Mouse (Mus musculus) lung, embryonic 14.5 days (tissue): ENCODE measurements around the gene Myo18a. TPM values are rescaled to one million over a fixed set of nuclear protein-coding genes. Genes with fewer than 3 reads are reported as not detected.

ENCODE experiments used
- ATAC-seq: fragments of 200-750 bp; cut with Nextera tagmentation; 2 replicates; pipeline ENCODE4 v1.8.0; 2017; ENCODE audit warnings: mild to moderate bottlenecking, moderate TSS enrichment, moderate library complexity; ENCODE audit not compliant: insufficient read depth
- DNase-seq: peaks from one replicate; pipeline ENCODE4 v3.0.0-alpha.2; 2015
- H3K27ac ChIP-seq: fragments of 300-500 bp; sonication (generic); 2 replicates; pipeline ENCODE4 v1.5.1; 2014; ENCODE audit warnings: low read depth, mild to moderate bottlenecking, moderate library complexity
- H3K27me3 ChIP-seq: fragments of 300-500 bp; sonication (generic); 2 replicates; pipeline ENCODE4 v1.6.1; 2014; ENCODE audit warnings: low read length, control low read depth; ENCODE audit not compliant: insufficient read depth
- H3K36me3 ChIP-seq: fragments of 300-500 bp; sonication (generic); 2 replicates; pipeline ENCODE4 v1.6.1; 2014; ENCODE audit warnings: control low read depth; ENCODE audit not compliant: insufficient read depth
- H3K4me1 ChIP-seq: fragments of 300-500 bp; sonication (generic); 2 replicates; pipeline ENCODE4 v1.6.1; 2014; ENCODE audit warnings: antibody characterized with exemption, control low read depth; ENCODE audit not compliant: insufficient read depth
- H3K4me2 ChIP-seq: fragments of 300-500 bp; sonication (generic); 2 replicates; pipeline ENCODE4 v1.6.1; 2014; ENCODE audit warnings: mild to moderate bottlenecking
- H3K4me3 ChIP-seq: fragments of 300-500 bp; sonication (generic); 2 replicates; pipeline ENCODE4 v1.5.1; 2014; ENCODE audit warnings: low read depth, low read length
- H3K9ac ChIP-seq: fragments of 300-500 bp; sonication (generic); 2 replicates; pipeline ENCODE4 v1.6.1; 2014
- H3K9me3 ChIP-seq: fragments of 300-500 bp; sonication (generic); 2 replicates; pipeline ENCODE4 v1.6.1; 2016; ENCODE audit warnings: low read depth, low read length, control low read depth
- CTCF ChIP-seq: IDR thresholded peaks from 2 replicates; pipeline ENCODE4 v1.5.1; 2016; ENCODE audit warnings: antibody characterized with exemption, low read depth
- WGBS: fragments of 180-500 bp; shearing (Covaris S2); extraction: QIAGEN DNeasy Blood & Tissue Kit; methylation state at CpG from one replicate; pipeline ENCODE4 v1.1.7; 2014; 5-methylcytosine and 5-hydroxymethylcytosine counted together
- polyA plus RNA-seq: library from polyadenylated mRNA; unstranded; fragments of >200 nt; fragmentation: Nextera tagmentation; extraction: Ambion mirVana; gene quantifications from 2 replicates; pipeline ENCODE4 v1.2.1, GENCODE M21; 2014

The Myo18a gene
- polyA plus RNA-seq, 1 experiment from 2014 or later = 35.0 TPM

DNA sequence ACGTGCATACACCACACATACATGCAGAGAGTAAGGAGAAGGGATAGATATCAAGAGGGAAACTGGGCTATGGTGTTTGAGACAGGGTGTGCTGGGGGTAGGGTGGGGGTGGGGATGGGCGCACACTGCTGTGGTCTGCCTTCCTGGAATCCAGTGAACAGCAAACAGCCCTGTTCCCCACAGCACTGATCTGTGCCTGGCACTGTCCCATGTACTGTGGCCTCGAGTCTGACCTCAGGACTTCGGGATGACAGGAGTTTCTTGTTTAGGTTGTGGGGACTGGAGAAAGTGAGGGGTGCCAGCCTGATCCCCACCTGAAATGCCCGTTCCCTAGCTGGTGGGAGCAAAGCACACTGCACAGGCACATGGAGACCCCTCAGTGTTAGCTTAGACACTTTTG lies 24.7 kb downstream of the Myo18a start, which contains the start of gene Gm10277:
Gm10277 (minus strand) TSS at position 41 of the 400 bp plus-strand sequence.
- peaks cover 34% of the 10 kb centered on the region for H3K4me1 ChIP-seq
- no peaks in the 10 kb centered on the region for H3K9me3 ChIP-seq
- no peak within 1 kb of the TSS for H3K9ac ChIP-seq
- H3K4me3 ChIP-seq = no peak within 1 kb of the TSS
- no peak for TF ChIP-seq CTCF
- no peak within 1 kb of the TSS for H3K4me2 ChIP-seq
- DNase-seq (no peak), ATAC-seq (no peak)
- H3K27me3 ChIP-seq = no peaks in the 10 kb centered on the region
- 0 out of 2 replicates have a peak, but pooled peaks cover 3% of the 10 kb centered on the region for H3K36me3 ChIP-seq
- H3K27ac ChIP-seq = 0 out of 2 replicates have a peak within 1 kb of the TSS, but pooled peaks have one; percentile 92
- 77% methylated on average over 5 of the region's 5 CpGs for WGBS

- Histone ChIP-seq H3K27ac (no peak overlapping the region), H3K27me3 (no peaks in the 10 kb centered on the region), H3K4me3 (no peak overlapping the region), H3K9ac (no peak overlapping the region), H3K4me1 (peaks cover 30% of the 10 kb centered on the region), H3K4me2 (no peak overlapping the region), H3K36me3 (0 out of 2 replicates have a peak, but pooled peaks cover 3% of the 10 kb centered on the region), H3K9me3 (no peaks in the 10 kb centered on the region)
- TF ChIP-seq CTCF = no peak
- WGBS = 82% methylated on average over 5 of the region's 5 CpGs
- DNase-seq = no peak
- no peak for ATAC-seq
Observed at GRCm38 (mm10) chr11:77789512-77789911, 26.5 kb downstream of the Myo18a start.

DNA sequence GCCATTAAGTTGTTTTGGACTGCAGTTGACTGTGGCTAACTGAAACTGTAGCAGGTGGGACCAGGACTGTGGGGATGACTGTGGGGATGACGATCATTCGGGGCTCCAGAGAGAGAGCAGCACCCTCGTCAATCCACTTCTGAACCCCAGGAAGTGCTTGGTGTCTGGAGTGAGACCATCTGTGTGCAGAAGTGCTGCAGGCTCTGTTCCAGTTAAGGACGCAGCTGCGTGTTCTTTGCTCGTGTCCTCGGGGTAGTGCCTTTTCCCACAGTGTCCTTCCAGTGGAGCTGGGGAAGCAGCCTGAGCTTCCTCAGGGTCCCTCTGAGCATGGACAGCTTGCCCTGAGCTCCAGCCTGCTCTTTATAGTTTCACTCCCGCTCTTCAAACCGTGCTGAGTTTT lies 27.2 kb downstream of the Myo18a start:
- 15% methylated on average over 9 of the region's 9 CpGs for WGBS
- Histone ChIP-seq H3K9ac (0 out of 2 replicates have a peak overlapping the region, but pooled peaks have one; percentile 13), H3K27me3 (no peaks in the 10 kb centered on the region), H3K4me2 (no peak overlapping the region; the same call in 1 of the 2 replicates), H3K27ac (peak overlapping the region; percentile 79), H3K4me3 (no peak overlapping the region), H3K36me3 (0 out of 2 replicates have a peak, but pooled peaks cover under 1% of the 10 kb centered on the region), H3K9me3 (no peaks in the 10 kb centered on the region), H3K4me1 (peaks cover 28% of the 10 kb centered on the region)
- ATAC-seq = no peak
- DNase-seq = no peak
- no peak for TF ChIP-seq CTCF

DNA sequence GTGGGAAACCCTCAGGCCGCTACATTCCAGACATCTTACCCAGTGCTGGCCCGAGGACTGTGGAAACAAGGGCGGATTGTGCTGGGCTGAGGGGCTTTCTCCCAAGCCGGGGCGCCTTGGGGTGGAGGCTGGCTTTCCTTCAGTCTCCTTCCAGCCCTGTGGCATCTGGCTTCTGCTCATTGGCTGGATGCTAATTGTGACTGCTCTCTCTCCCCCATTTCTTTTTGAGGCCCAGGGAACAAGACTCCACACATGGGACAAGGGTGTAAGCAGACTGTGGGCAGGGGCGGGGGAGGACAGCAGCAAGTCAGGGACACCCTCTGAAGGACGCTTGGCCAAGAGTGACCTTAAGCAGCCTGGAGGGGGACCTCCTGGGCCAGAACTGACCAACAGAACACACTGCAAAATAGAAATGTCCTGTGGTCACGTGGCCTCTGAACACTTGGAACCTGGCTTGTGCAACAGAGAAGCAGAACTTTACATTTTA lies 28.2 kb downstream of the Myo18a start:
- DNase-seq = peak; percentile 63
- TF ChIP-seq CTCF = no peak
- no peaks in the 10 kb centered on the region for H3K27me3 ChIP-seq
- H3K4me1 ChIP-seq = peaks cover 18% of the 10 kb centered on the region
- ATAC-seq = peak; percentile 42
- peak overlapping the region; percentile 79 for H3K27ac ChIP-seq
- H3K4me3 ChIP-seq = no peak overlapping the region
- H3K36me3 ChIP-seq = no peaks in the 10 kb centered on the region
- peak overlapping the region; percentile 12 for H3K4me2 ChIP-seq
- 23% methylated on average over 8 of the region's 8 CpGs for WGBS
- no peaks in the 10 kb centered on the region for H3K9me3 ChIP-seq
- H3K9ac ChIP-seq = peak overlapping the region; percentile 1

- Histone ChIP-seq H3K4me3 (no peak overlapping the region), H3K9ac (0 out of 2 replicates have a peak overlapping the region, but pooled peaks have one; percentile 1), H3K27me3 (no peaks in the 10 kb centered on the region), H3K36me3 (no peaks in the 10 kb centered on the region), H3K9me3 (no peaks in the 10 kb centered on the region), H3K4me2 (peak overlapping the region; percentile 84), H3K4me1 (peaks cover 18% of the 10 kb centered on the region), H3K27ac (peak overlapping the region; percentile 79)
- ATAC-seq (peak; percentile 62), DNase-seq (peak; percentile 86)
- TF ChIP-seq CTCF = no peak
- 33% methylated on average over 12 of the region's 12 CpGs for WGBS
Observed at GRCm38 (mm10) chr11:77791752-77792565, 28.9 kb downstream of the Myo18a start.

DNA sequence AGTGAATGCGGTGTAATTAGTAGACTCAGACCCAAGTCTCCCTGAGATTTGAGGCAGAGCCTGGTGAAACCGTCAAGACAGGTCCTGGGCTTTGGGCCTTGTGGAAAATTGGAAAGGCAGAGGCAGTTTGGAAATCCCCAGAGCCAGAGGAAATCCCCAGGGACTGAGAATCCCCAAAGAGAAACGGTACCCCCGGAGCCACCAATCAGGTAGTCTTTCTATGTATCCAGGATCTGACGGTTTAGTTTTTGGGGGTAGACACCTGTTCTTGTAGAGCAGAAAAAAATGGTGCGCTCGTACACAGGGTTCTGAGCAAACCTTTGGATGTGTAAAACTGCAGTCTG lies 29.5 kb downstream of the Myo18a start:
- Histone ChIP-seq H3K9ac (no peak overlapping the region), H3K27me3 (no peaks in the 10 kb centered on the region)
- ATAC-seq = no peak

GRCm38 (mm10) chr11:77793238-77793930 lies 30.3 kb downstream of the Myo18a start:
- Histone ChIP-seq H3K36me3 (no peaks in the 10 kb centered on the region), H3K4me3 (peak overlapping the region; percentile 40), H3K27me3 (no peaks in the 10 kb centered on the region), H3K9me3 (no peaks in the 10 kb centered on the region), H3K27ac (peak overlapping the region; percentile 51), H3K4me1 (peaks cover 18% of the 10 kb centered on the region), H3K9ac (peak overlapping the region; percentile 57), H3K4me2 (peak overlapping the region; percentile 84)
- 3% methylated on average over 19 of the region's 19 CpGs for WGBS
- DNase-seq = peak; percentile 99
- TF ChIP-seq CTCF = peak; percentile 99
- peak; percentile 80 for ATAC-seq

More for the DNA sequence above, 29.5 kb downstream of the Myo18a start:
- no peaks in the 10 kb centered on the region for H3K36me3 ChIP-seq
- H3K4me2 ChIP-seq = peak overlapping the region; percentile 84
- 57% methylated on average over 7 of the region's 7 CpGs for WGBS
- no peak overlapping the region for H3K4me3 ChIP-seq
- TF ChIP-seq CTCF = no peak
- H3K27ac ChIP-seq = peak overlapping the region; percentile 79
- peaks cover 18% of the 10 kb centered on the region for H3K4me1 ChIP-seq
- H3K9me3 ChIP-seq = no peaks in the 10 kb centered on the region
- DNase-seq = no peak
